ENCODE assay signal across 26 mouse cellular contexts in the genomic region with DNA sequence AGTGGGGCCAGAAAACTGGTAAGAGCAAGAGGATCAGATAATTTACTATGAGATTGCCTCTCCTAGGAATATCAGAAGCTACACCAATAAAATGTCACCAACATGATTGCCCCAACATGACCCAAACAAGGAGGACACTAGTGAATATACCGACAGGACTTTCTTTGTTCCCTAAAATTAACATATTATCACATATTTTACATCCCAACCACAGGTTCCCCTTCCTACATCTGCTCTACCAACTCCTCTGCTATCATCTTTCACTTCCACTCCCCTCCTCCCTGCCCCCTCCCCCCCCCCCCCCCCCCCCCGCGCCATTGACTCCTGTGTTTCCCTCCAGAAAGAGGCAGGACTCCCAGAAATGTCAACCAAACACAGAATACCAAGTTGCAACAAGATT.
"Had no signal": no experiment of that assay in that cellular context is flagged by ENCODE, and none has a peak within 500 bp of the region (broad histone marks: within the 10 kb centered on the region; RNA-seq: fewer than 3 reads in every experiment).

No protein-coding gene starts in this region.

- H3K27ac ChIP-seq: heart, adult 2 months; heart, embryonic 13.5 days; heart, embryonic 15.5 days; hindbrain, embryonic 12.5 days; hindbrain, embryonic 14.5 days; hindbrain, postnatal 0 days; kidney, embryonic 15.5 days; kidney, postnatal 0 days; limb, embryonic 13.5 days; limb, embryonic 15.5 days; liver, embryonic 12.5 days; liver, embryonic 14.5 days had no signal

- H3K9me3 ChIP-seq: heart, embryonic 13.5 days; heart, embryonic 15.5 days; hindbrain, embryonic 12.5 days; kidney, embryonic 15.5 days; limb, embryonic 13.5 days; limb, embryonic 15.5 days; liver, embryonic 12.5 days had no signal

- H3K4me3 ChIP-seq: heart, adult 2 months; heart, embryonic 13.5 days; heart, embryonic 15.5 days; hindbrain, embryonic 12.5 days; kidney, embryonic 15.5 days; limb, embryonic 13.5 days; limb, embryonic 15.5 days; liver, embryonic 12.5 days had no signal

- ATAC-seq: hindbrain, postnatal 0 days; intestine, embryonic 16.5 days; liver, embryonic 12.5 days had no signal

- H3K4me1 ChIP-seq: heart, embryonic 13.5 days; heart, embryonic 15.5 days; hindbrain, embryonic 12.5 days; kidney, embryonic 15.5 days; limb, embryonic 13.5 days; limb, embryonic 15.5 days; liver, embryonic 12.5 days had no signal

- DNase-seq: gastrocnemius, postnatal 14 days; gastrocnemius, postnatal 36 days; heart, adult 2 months; heart, postnatal 14 days; heart, postnatal 36 days; kidney, adult 11 months; kidney, adult 2 months; kidney, adult 9 months; kidney, postnatal 14 days; kidney, postnatal 36 days; layer of hippocampus, adult 9-11 months; layer of hippocampus, postnatal 36 days; left cerebral cortex, postnatal 4 days had no signal

- H3K27me3 ChIP-seq: heart, embryonic 13.5 days; heart, embryonic 15.5 days; hindbrain, embryonic 12.5 days; kidney, embryonic 15.5 days; limb, embryonic 13.5 days; limb, embryonic 15.5 days; liver, embryonic 12.5 days had no signal

- H3K4me2 ChIP-seq: heart, embryonic 11.5 days; heart, embryonic 13.5 days; heart, embryonic 15.5 days; hindbrain, embryonic 12.5 days; hindbrain, embryonic 14.5 days; kidney, embryonic 15.5 days; limb, embryonic 13.5 days; limb, embryonic 15.5 days; liver, embryonic 12.5 days had no signal

- H3K9ac ChIP-seq: heart, embryonic 13.5 days; heart, embryonic 15.5 days; hindbrain, embryonic 12.5 days; hindbrain, embryonic 14.5 days; kidney, embryonic 15.5 days; limb, embryonic 13.5 days; limb, embryonic 15.5 days; liver, embryonic 12.5 days; liver, embryonic 14.5 days had no signal

- H3K36me3 ChIP-seq: heart, embryonic 13.5 days; heart, embryonic 15.5 days; hindbrain, embryonic 12.5 days; kidney, embryonic 15.5 days; limb, embryonic 13.5 days; limb, embryonic 15.5 days; liver, embryonic 12.5 days had no signal
